Comparison of ENCODE assay signal across 33 mouse cellular contexts in the genomic region with DNA sequence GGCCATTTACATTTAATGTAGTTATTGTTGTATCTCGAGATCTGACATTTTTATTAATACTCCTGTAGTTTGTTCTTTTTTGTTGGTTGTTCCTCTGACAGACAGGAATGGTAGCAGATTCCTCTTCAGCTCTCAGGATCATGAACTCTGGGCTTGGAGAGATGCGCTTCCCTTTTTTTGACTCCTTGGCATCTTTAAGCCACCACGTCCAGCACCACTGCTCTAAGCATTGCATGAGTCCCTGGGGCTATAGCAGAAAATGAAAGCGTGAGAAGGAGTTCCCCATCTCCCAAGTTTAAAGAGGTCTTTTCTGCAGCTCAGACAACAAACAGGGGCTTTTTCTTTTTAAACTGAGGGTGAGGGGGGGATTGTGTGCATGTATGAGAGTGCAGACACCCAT. TPM values are rescaled to one million over a fixed set of nuclear protein-coding genes. Genes with fewer than 3 reads are reported as not detected.
"Had no signal": no experiment of that assay in that cellular context is flagged by ENCODE, and none has a peak within 500 bp of the region (broad histone marks: within the 10 kb centered on the region; RNA-seq: fewer than 3 reads in every experiment).

No protein-coding gene starts in this region.

- ATAC-seq: hindbrain, embryonic 16.5 days; inflammation-experienced regulatory T-cells, adult 6 months; intestine, embryonic 15.5 days; intestine, postnatal 0 days had no signal

- H3K36me3 ChIP-seq: hindbrain, embryonic 10.5 days; hindbrain, embryonic 12.5 days; intestine, embryonic 15.5 days; kidney, embryonic 15.5 days; limb, embryonic 10.5 days; limb, embryonic 12.5 days had no signal

- H3K9ac ChIP-seq: heart, embryonic 12.5 days; hindbrain, embryonic 12.5 days; hindbrain, embryonic 14.5 days; intestine, embryonic 15.5 days; kidney, embryonic 15.5 days; limb, embryonic 12.5 days had no signal

- H3K9me3 ChIP-seq: intestine, embryonic 15.5 days; kidney, embryonic 15.5 days; limb, embryonic 10.5 days had no signal

- H3K27me3 ChIP-seq: heart, embryonic 12.5 days; hindbrain, embryonic 12.5 days; intestine, embryonic 15.5 days; kidney, embryonic 15.5 days; limb, embryonic 12.5 days had no signal

- DNase-seq: gastrocnemius, adult 2 months; gastrocnemius, postnatal 10 days; gastrocnemius, postnatal 25 days; heart, adult 11 months; heart, adult 2 months; heart, postnatal 10 days; heart, postnatal 4 days; kidney, adult 2 months; kidney, adult 9 months; kidney, postnatal 14 days; kidney, postnatal 36 days; layer of hippocampus, adult 9-11 months; layer of hippocampus, postnatal 36 days; liver had no signal

- H3K4me1 ChIP-seq: heart, embryonic 12.5 days; hindbrain, embryonic 12.5 days; intestine, embryonic 15.5 days; limb, embryonic 10.5 days; limb, embryonic 12.5 days had no signal

- H3K4me3 ChIP-seq: gastrocnemius, adult 2 months; heart, adult 2 months; heart, embryonic 12.5 days; hindbrain, embryonic 10.5 days; hindbrain, embryonic 12.5 days; intestine, embryonic 15.5 days; kidney, embryonic 15.5 days; limb, embryonic 10.5 days; limb, embryonic 12.5 days had no signal

- H3K27ac ChIP-seq: gastrocnemius, adult 2 months; heart, adult 2 months; hindbrain, embryonic 10.5 days; hindbrain, embryonic 12.5 days; hindbrain, embryonic 14.5 days; intestine, embryonic 15.5 days; kidney, embryonic 15.5 days; kidney, postnatal 0 days; limb, embryonic 10.5 days; limb, embryonic 12.5 days had no signal

- H3K4me2 ChIP-seq: heart, embryonic 12.5 days; hindbrain, embryonic 12.5 days; hindbrain, embryonic 14.5 days; intestine, embryonic 15.5 days; kidney, embryonic 15.5 days; limb, embryonic 12.5 days; liver, embryonic 11.5 days had no signal

RNA-seq across cellular contexts. Expression of a gene that starts 16.5 kb away (rescaled TPM):
- polyA plus RNA-seq: inflammation-experienced regulatory T-cells, adult 6 months had no signal

RNA-seq across cellular contexts. Expression of a gene that starts 36.6 kb away (rescaled TPM):
- total RNA-seq: gastrocnemius, postnatal 25 days; heart, adult 2 months; layer of hippocampus, adult 18-20 months; layer of hippocampus, adult 8-10 months; layer of hippocampus, postnatal 36 days; left cerebral cortex, adult 18-20 months; left cerebral cortex, postnatal 10 days; left cerebral cortex, postnatal 25 days had no signal
- polyA plus RNA-seq: heart, embryonic 14.5 days; hindbrain, embryonic 14.5 days; inflammation-experienced regulatory T-cells, adult 6 months; limb, embryonic 12.5 days; liver, embryonic 11.5 days had no signal
